Mouse (Mus musculus): Measurements from ENCODE around the gene Tnfrsf8. TPM values are rescaled to one million over a fixed set of nuclear protein-coding genes. Genes with fewer than 3 reads are reported as not detected.

Gene Tnfrsf8
- polyA plus RNA-seq, 1 experiment from 2014 or later = 0.03 TPM

GRCm38 (mm10) chr4:145251546-145251945, 63.4 kb downstream of the Tnfrsf8 start:
- DNase-seq (ENCODE audit: low read depth, low spot score) (no peak), ATAC-seq (no peak)
- no peaks in the 10 kb centered on the region for H3K27me3 ChIP-seq
- ChIA-PET CTCF (interaction anchor here (1.3 kb wide), 1 partner anchor 11 kb away, joined by 3 read pairs; no protein-coding TSS in a partner anchor), POLR2A (interaction anchor here (0.7 kb wide), 1 partner anchor 44 kb away, joined by 4 read pairs; no protein-coding TSS in a partner anchor)
- no peak for TF ChIP-seq CTCF (IDR thresholded peaks at IDR 0.05)
- in situ Hi-C loops (cut with MboI; ENCODE audit: low pct_unique_long_range_greater_than_20kb) = loop anchor here (25.0 kb wide), 1 partner anchor 1964 kb away; the partner anchor contains the start of gene Pdpn

GRCm38 (mm10) chr4:145250002-145250401, 65.0 kb downstream of the Tnfrsf8 start:
- in situ Hi-C loops (cut with MboI; ENCODE audit: low pct_unique_long_range_greater_than_20kb) = loop anchor here (25.0 kb wide), 1 partner anchor 1963 kb away; the partner anchor contains the start of gene Pdpn
- H3K27me3 ChIP-seq = no peaks in the 10 kb centered on the region
- TF ChIP-seq CTCF (IDR thresholded peaks at IDR 0.05) = no peak
- CTCF ChIA-PET = interaction anchor here (1.5 to 1.6 kb wide), 2 partner anchors 24 to 31 kb away, joined by 3 to 5 read pairs; no protein-coding TSS in a partner anchor
- POLR2A ChIA-PET = interaction anchor here (0.6 kb wide), 1 partner anchor 11 kb away, joined by 4 read pairs; no protein-coding TSS in a partner anchor
- ATAC-seq (no peak), DNase-seq (ENCODE audit: low read depth, low spot score) (no peak)

GRCm38 (mm10) chr4:145247556-145247955, 67.4 kb downstream of the Tnfrsf8 start:
- no peaks in the 10 kb centered on the region for H3K27me3 ChIP-seq
- in situ Hi-C loops (cut with MboI; ENCODE audit: low pct_unique_long_range_greater_than_20kb) = no loop called here
- no peak for DNase-seq (ENCODE audit: low read depth, low spot score)
- no peak for ATAC-seq
- POLR2A ChIA-PET = interaction anchor here (0.7 kb wide), 1 partner anchor 52 kb away, joined by 3 read pairs; no protein-coding TSS in a partner anchor
- TF ChIP-seq CTCF (IDR thresholded peaks at IDR 0.05) = no peak
- CTCF ChIA-PET = interaction anchor here (0.8 to 2.2 kb wide), 4 partner anchors 9 to 33 kb away, joined by 3 to 6 read pairs (median 3); no protein-coding TSS in a partner anchor

- in situ Hi-C loops (cut with MboI; ENCODE audit: low pct_unique_long_range_greater_than_20kb) = no loop called here
- no peaks in the 10 kb centered on the region for H3K27me3 ChIP-seq
- TF ChIP-seq CTCF (IDR thresholded peaks at IDR 0.05) = no peak
- ChIA-PET CTCF (interaction anchor here (0.8 to 1.2 kb wide), 2 partner anchors 24 to 32 kb away, joined by 3 read pairs; no protein-coding TSS in a partner anchor), POLR2A (no interaction called here)
- ATAC-seq (no peak), DNase-seq (ENCODE audit: low read depth, low spot score) (no peak)
These were observed 68.6 kb downstream of the Tnfrsf8 start, which contains the start of gene Tnfrsf1b for GRCm38 (mm10) chr4:145246173-145247011. Tnfrsf1b (minus strand) TSS chr4:145246870.

GRCm38 (mm10) chr4:145245581-145245980, 69.4 kb downstream of the Tnfrsf8 start:
- no peak for TF ChIP-seq CTCF (IDR thresholded peaks at IDR 0.05)
- in situ Hi-C loops (cut with MboI; ENCODE audit: low pct_unique_long_range_greater_than_20kb) = no loop called here
- CTCF ChIA-PET = interaction anchor here (0.9 kb wide), 1 partner anchor 26 kb away, joined by 3 read pairs; no protein-coding TSS in a partner anchor
- H3K27me3 ChIP-seq = no peaks in the 10 kb centered on the region
- DNase-seq (ENCODE audit: low read depth, low spot score) = no peak
- no peak for ATAC-seq
- POLR2A ChIA-PET = no interaction called here

- ChIA-PET POLR2A (no interaction called here), CTCF (interaction anchor here (1.2 kb wide), 1 partner anchor 30 kb away, joined by 3 read pairs; no protein-coding TSS in a partner anchor)
- in situ Hi-C loops (cut with MboI; ENCODE audit: low pct_unique_long_range_greater_than_20kb) = no loop called here
- no peak for DNase-seq (ENCODE audit: low read depth, low spot score)
- ATAC-seq = no peak
- TF ChIP-seq CTCF (IDR thresholded peaks at IDR 0.05) = no peak
- no peaks in the 10 kb centered on the region for H3K27me3 ChIP-seq
These were observed 70.3 kb downstream of the Tnfrsf8 start for GRCm38 (mm10) chr4:145244676-145245075.

GRCm38 (mm10) chr4:145242719-145243350, 72.1 kb downstream of the Tnfrsf8 start:
- no peak for ATAC-seq
- DNase-seq (ENCODE audit: low read depth, low spot score) = no peak
- in situ Hi-C loops (cut with MboI; ENCODE audit: low pct_unique_long_range_greater_than_20kb) = no loop called here
- H3K27me3 ChIP-seq = no peaks in the 10 kb centered on the region
- CTCF ChIA-PET = interaction anchor here (1.4 to 2.4 kb wide), 4 partner anchors 23 to 38 kb away, joined by 3 to 10 read pairs (median 6); no protein-coding TSS in a partner anchor
- TF ChIP-seq CTCF (IDR thresholded peaks at IDR 0.05) = no peak
- POLR2A ChIA-PET = interaction anchor here (0.7 kb wide), 1 partner anchor 34 kb away, joined by 3 read pairs; no protein-coding TSS in a partner anchor

GRCm38 (mm10) chr4:145240723-145241231, 74.2 kb downstream of the Tnfrsf8 start:
- TF ChIP-seq CTCF (IDR thresholded peaks at IDR 0.05) = no peak
- POLR2A ChIA-PET = no interaction called here
- DNase-seq (ENCODE audit: low read depth, low spot score) = no peak
- no peaks in the 10 kb centered on the region for H3K27me3 ChIP-seq
- CTCF ChIA-PET = interaction anchor here (1.1 to 2.3 kb wide), 3 partner anchors 11 to 30 kb away, joined by 3 to 7 read pairs (median 3); no protein-coding TSS in a partner anchor
- in situ Hi-C loops (cut with MboI; ENCODE audit: low pct_unique_long_range_greater_than_20kb) = no loop called here
- no peak for ATAC-seq

GRCm38 (mm10) chr4:145239049-145239830, 75.7 kb downstream of the Tnfrsf8 start:
- ATAC-seq = peak; percentile 99
- DNase-seq (ENCODE audit: low read depth, low spot score) = peak; percentile 92
- POLR2A ChIA-PET = no interaction called here
- in situ Hi-C loops (cut with MboI; ENCODE audit: low pct_unique_long_range_greater_than_20kb) = no loop called here
- CTCF ChIA-PET = interaction anchor here (1.3 kb wide), 1 partner anchor 12 kb away, joined by 3 read pairs; no protein-coding TSS in a partner anchor
- TF ChIP-seq CTCF (IDR thresholded peaks at IDR 0.05) = no peak
- H3K27me3 ChIP-seq = no peaks in the 10 kb centered on the region
